ENCODE assay signal across 8 mouse cellular contexts in genomic region chr11:62630225-62630821, GRCm38 (mm10). TPM values are rescaled to one million over a fixed set of nuclear protein-coding genes. Genes with fewer than 3 reads are reported as not detected.
DNase-seq lines count a peak whose midpoint lies in the region; ATAC-seq lines count a peak whose summit lies in the region.

No protein-coding gene starts in this region.

- H3K9me3 ChIP-seq in embryonic facial prominence, embryonic 15.5 days (replicated peaks) = no peaks in the 10 kb centered on the region
- H3K9me3 ChIP-seq in intestine, embryonic 15.5 days = no peaks in the 10 kb centered on the region; the same call in 1 of the 2 replicates

- H3K27ac ChIP-seq in embryonic facial prominence, embryonic 15.5 days (replicated peaks) = 0 out of 2 replicates have a peak overlapping the region, but pooled peaks have one; percentile 11
- peak overlapping the region; percentile 67 for H3K27ac ChIP-seq in intestine, embryonic 15.5 days

- ATAC-seq in embryonic facial prominence, embryonic 15.5 days (ENCODE audit: insufficient number of reproducible peaks, low FRiP score, low TSS enrichment, low read depth) = peak; percentile 52
- peak; percentile 39 for ATAC-seq in intestine, embryonic 15.5 days
- ATAC-seq in monocyte, adult 5-6 weeks (replicated peaks; ENCODE audit: insufficient number of reproducible peaks, low FRiP score, low TSS enrichment, poor library complexity, severe bottlenecking) = no peak

- intact Hi-C loops in left cerebral cortex, postnatal 4 days (cut with DNase I) = no loop called here
- intact Hi-C loops in left cerebral cortex, postnatal 25 days (cut with DNase I) = no loop called here

- H3K27me3 ChIP-seq in embryonic facial prominence, embryonic 15.5 days = no peaks in the 10 kb centered on the region
- no peaks in the 10 kb centered on the region for H3K27me3 ChIP-seq in intestine, embryonic 15.5 days (replicated peaks)

- WGBS in embryonic facial prominence, embryonic 15.5 days = 5% methylated on average over 11 of the region's 11 CpGs
- 9% methylated on average over 11 of the region's 11 CpGs for WGBS in intestine, embryonic 15.5 days

- H3K36me3 ChIP-seq in embryonic facial prominence, embryonic 15.5 days = no peaks in the 10 kb centered on the region
- no peaks in the 10 kb centered on the region for H3K36me3 ChIP-seq in intestine, embryonic 15.5 days

- H3K4me1 ChIP-seq in embryonic facial prominence, embryonic 15.5 days = peaks cover 50% of the 10 kb centered on the region
- H3K4me1 ChIP-seq in intestine, embryonic 15.5 days (replicated peaks) = peaks cover 30% of the 10 kb centered on the region

- peak overlapping the region; percentile 21; the same call in 1 of the 2 replicates for H3K4me2 ChIP-seq in embryonic facial prominence, embryonic 15.5 days (replicated peaks)
- peak overlapping the region; percentile 30; the same call in 1 of the 2 replicates for H3K4me2 ChIP-seq in intestine, embryonic 15.5 days (replicated peaks)

- no peak overlapping the region for H3K4me3 ChIP-seq in embryonic facial prominence, embryonic 15.5 days (replicated peaks)
- no peak overlapping the region for H3K4me3 ChIP-seq in intestine, embryonic 15.5 days (replicated peaks)

- peak; percentile 37 for DNase-seq in left cerebral cortex, postnatal 4 days
- no peak for DNase-seq in left cerebral cortex, postnatal 25 days (ENCODE audit: low spot score in 2 of 2)
- DNase-seq in retina, embryonic 14.5 days (ENCODE audit: low spot score) = peak; percentile 57
- no peak for DNase-seq in left cerebral cortex, adult 9 months (ENCODE audit: low spot score in 2 of 2)
- DNase-seq in layer of hippocampus, postnatal 36 days = no peak

- H3K9ac ChIP-seq in embryonic facial prominence, embryonic 15.5 days = no peak overlapping the region
- peak overlapping the region; percentile 6; the same call in 1 of the 2 replicates for H3K9ac ChIP-seq in intestine, embryonic 15.5 days

RNA-seq across cellular contexts. Expression of gene Lrrc75a, which starts 18.0 kb away (rescaled TPM):
- total RNA-seq in left cerebral cortex, postnatal 4 days (2021) = 10 to 100 TPM; 14.4 to 16.7 TPM
- total RNA-seq in left cerebral cortex, postnatal 25 days (2021) = 10 to 100 TPM; 18.0 to 20.0 TPM
- polyA plus RNA-seq in embryonic facial prominence, embryonic 15.5 days (2015; fragmentation: Nextera tagmentation; extraction: Ambion mirVana) = 16.2 and 16.3 TPM in 2 replicates
- polyA plus RNA-seq in intestine, embryonic 15.5 days (2015; fragmentation: Nextera tagmentation; extraction: Ambion mirVana) = 17.3 and 20.9 TPM in 2 replicates
- 1.3 to 6.4 TPM (median 4.1 TPM) in 3 replicates for total RNA-seq in monocyte, adult 5-6 weeks (2017)
- total RNA-seq in layer of hippocampus, postnatal 36 days (2021) = 1 to 10 TPM; 7.7 to 8.1 TPM

RNA-seq across cellular contexts. Expression of gene Mmgt2, which starts 18.1 kb away (rescaled TPM):
- total RNA-seq in left cerebral cortex, postnatal 4 days (2021) = 10 to 100 TPM; 18.1 to 19.6 TPM
- total RNA-seq in left cerebral cortex, postnatal 25 days (2021) = 10 to 100 TPM; 18.4 to 20.2 TPM
- 51.4 and 52.4 TPM in 2 replicates for polyA plus RNA-seq in embryonic facial prominence, embryonic 15.5 days (2015; fragmentation: Nextera tagmentation; extraction: Ambion mirVana)
- 71.8 and 72.4 TPM in 2 replicates for polyA plus RNA-seq in intestine, embryonic 15.5 days (2015; fragmentation: Nextera tagmentation; extraction: Ambion mirVana)
- total RNA-seq in monocyte, adult 5-6 weeks (2017) = 11.6 to 45.4 TPM (median 31.4 TPM) in 3 replicates
- total RNA-seq in layer of hippocampus, postnatal 36 days (2021) = 10 to 100 TPM; 16.5 to 17.1 TPM

RNA-seq across cellular contexts. Expression of gene Trpv2, which starts 56.0 kb away (rescaled TPM):
- 10 to 100 TPM; 36.9 to 40.4 TPM for total RNA-seq in left cerebral cortex, postnatal 4 days (2021)
- 10 to 100 TPM; 16.6 to 18.7 TPM for total RNA-seq in left cerebral cortex, postnatal 25 days (2021)
- 5.3 and 6.4 TPM in 2 replicates for polyA plus RNA-seq in embryonic facial prominence, embryonic 15.5 days (2015; fragmentation: Nextera tagmentation; extraction: Ambion mirVana)
- polyA plus RNA-seq in intestine, embryonic 15.5 days (2015; fragmentation: Nextera tagmentation; extraction: Ambion mirVana) = 10.0 and 10.7 TPM in 2 replicates
- 33.3 to 61.4 TPM (median 38.2 TPM) in 3 replicates for total RNA-seq in monocyte, adult 5-6 weeks (2017)
- 10 to 100 TPM; 13.1 to 13.9 TPM for total RNA-seq in layer of hippocampus, postnatal 36 days (2021)

Comparison
In these comparisons a context has a peak if more than half of its experiments do, and no peak if none do; other contexts are left out.
1. DNase-seq: peak in left cerebral cortex, postnatal 4 days (single experiment) and retina, embryonic 14.5 days (single experiment); none in left cerebral cortex, postnatal 25 days (0 of 2), left cerebral cortex, adult 9 months (0 of 2) and layer of hippocampus, postnatal 36 days (0 of 2).